Mouse (Mus musculus) stomach, embryonic 16.5 days (tissue): ENCODE measurements at regions not wholly inside any gene's neighbourhood (a gene's known extent, or its start where the extent isn't known, plus 50 kb on each side); places are given as distances from the start of the nearest gene placed in this dataset.

Source experiments
- ATAC-seq: fragments of 200-750 bp; cut with Nextera tagmentation; 2 replicates; pipeline ENCODE4 v1.8.0; 2017; ENCODE audit warnings: moderate number of reproducible peaks, moderate TSS enrichment; ENCODE audit not compliant: insufficient read depth, low FRiP score
- H3K27ac ChIP-seq: fragments of 300-500 bp; sonication (generic); 2 replicates; pipeline ENCODE4 v1.5.1; 2014; ENCODE audit warnings: low read length
- H3K27me3 ChIP-seq: fragments of 300-500 bp; sonication (generic); 2 replicates; pipeline ENCODE4 v1.6.1; 2014; ENCODE audit warnings: low read length, control low read depth, mixed read lengths; ENCODE audit not compliant: control insufficient read depth, insufficient read depth
- H3K36me3 ChIP-seq: fragments of 300-500 bp; sonication (generic); 2 replicates; pipeline ENCODE4 v1.6.1; 2014; ENCODE audit warnings: low read length; ENCODE audit not compliant: control insufficient read depth, insufficient read depth
- H3K4me1 ChIP-seq: fragments of 300-500 bp; sonication (generic); 2 replicates; pipeline ENCODE4 v1.6.1; 2014; ENCODE audit warnings: low read length, control low read depth, mixed read lengths; ENCODE audit not compliant: control insufficient read depth, insufficient read depth
- H3K4me2 ChIP-seq: fragments of 300-500 bp; sonication (generic); 2 replicates; pipeline ENCODE4 v1.6.1; 2014; ENCODE audit warnings: low read depth, low read length, mixed read lengths
- H3K4me3 ChIP-seq: fragments of 300-500 bp; sonication (generic); replicated peaks from 2 replicates; pipeline ENCODE4 v1.5.1; 2014; ENCODE audit warnings: mild to moderate bottlenecking, low read length
- H3K9ac ChIP-seq: fragments of 300-500 bp; sonication (generic); 2 replicates; pipeline ENCODE4 v1.6.1; 2014; ENCODE audit warnings: low read length
- H3K9me3 ChIP-seq: fragments of 300-500 bp; sonication (generic); replicated peaks from 2 replicates; pipeline ENCODE4 v1.6.1; 2016; ENCODE audit warnings: low read length, control low read depth; ENCODE audit not compliant: control insufficient read depth
- WGBS: fragments of 180-500 bp; shearing (Covaris S2); extraction: QIAGEN DNeasy Blood & Tissue Kit; methylation state at CpG from one replicate; pipeline ENCODE4 v1.1.7; 2014; 5-methylcytosine and 5-hydroxymethylcytosine counted together

- no peak overlapping the region for H3K4me3 ChIP-seq
- no peak overlapping the region for H3K27ac ChIP-seq
- H3K27me3 ChIP-seq, result no peaks in the 10 kb centered on the region
- WGBS, result 69% methylated on average over 23 of the region's 26 CpGs
- no peak; the same call in 1 of the 2 replicates for ATAC-seq
- H3K36me3 ChIP-seq, result no peaks in the 10 kb centered on the region
- peak overlapping the region; percentile 26; the same call in 1 of the 2 replicates for H3K9ac ChIP-seq
- H3K4me1 ChIP-seq, result peaks cover 10% of the 10 kb centered on the region
- H3K9me3 ChIP-seq, result no peaks in the 10 kb centered on the region
- no peak overlapping the region for H3K4me2 ChIP-seq
Measured at GRCm38 (mm10) chr5:111601711-111602521, 131.8 kb upstream of the Gm26897 start.

GRCm38 (mm10) chr5:111613687-111614086 lies 120.0 kb upstream of the Gm26897 start:
- H3K27me3 ChIP-seq, result no peaks in the 10 kb centered on the region
- WGBS, result 56% methylated on average over 1 of the region's 1 CpGs
- no peak for ATAC-seq
- no peak overlapping the region for H3K4me3 ChIP-seq
- no peak overlapping the region for H3K4me2 ChIP-seq
- H3K9ac ChIP-seq, result no peak overlapping the region
- no peaks in the 10 kb centered on the region for H3K36me3 ChIP-seq
- no peak overlapping the region for H3K27ac ChIP-seq
- H3K9me3 ChIP-seq, result no peaks in the 10 kb centered on the region
- H3K4me1 ChIP-seq, result no peaks in the 10 kb centered on the region

GRCm38 (mm10) chr5:111619974-111620373 lies 113.8 kb upstream of the Gm26897 start:
- Histone ChIP-seq H3K4me1 (peaks cover 2% of the 10 kb centered on the region; the same call in 1 of the 2 replicates), H3K4me2 (no peak overlapping the region), H3K27ac (peak overlapping the region; percentile 75), H3K27me3 (no peaks in the 10 kb centered on the region), H3K9ac (peak overlapping the region; percentile 50; the same call in 1 of the 2 replicates), H3K9me3 (no peaks in the 10 kb centered on the region), H3K4me3 (no peak overlapping the region), H3K36me3 (no peaks in the 10 kb centered on the region)
- WGBS, result 28% methylated on average over 9 of the region's 9 CpGs
- peak; percentile 81 for ATAC-seq

- peak overlapping the region; percentile 75 for H3K27ac ChIP-seq
- no peaks in the 10 kb centered on the region for H3K36me3 ChIP-seq
- no peak for ATAC-seq
- no peak overlapping the region for H3K4me3 ChIP-seq
- H3K27me3 ChIP-seq, result no peaks in the 10 kb centered on the region
- no peak overlapping the region for H3K4me2 ChIP-seq
- peaks cover 2% of the 10 kb centered on the region; the same call in 1 of the 2 replicates for H3K4me1 ChIP-seq
- WGBS, result 64% methylated on average over 6 of the region's 6 CpGs
- H3K9ac ChIP-seq, result no peak overlapping the region
- no peaks in the 10 kb centered on the region for H3K9me3 ChIP-seq
Measured at GRCm38 (mm10) chr5:111620626-111621025, 113.1 kb upstream of the Gm26897 start.

GRCm38 (mm10) chr5:111622481-111622880 lies 111.2 kb upstream of the Gm26897 start:
- H3K4me3 ChIP-seq, result no peak overlapping the region
- no peak overlapping the region for H3K27ac ChIP-seq
- H3K36me3 ChIP-seq, result no peaks in the 10 kb centered on the region
- 70% methylated on average over 5 of the region's 5 CpGs for WGBS
- ATAC-seq, result no peak
- no peaks in the 10 kb centered on the region for H3K27me3 ChIP-seq
- peaks cover 2% of the 10 kb centered on the region; the same call in 1 of the 2 replicates for H3K4me1 ChIP-seq
- no peaks in the 10 kb centered on the region for H3K9me3 ChIP-seq
- H3K4me2 ChIP-seq, result no peak overlapping the region
- H3K9ac ChIP-seq, result no peak overlapping the region

GRCm38 (mm10) chr5:111626273-111626798 lies 107.4 kb upstream of the Gm26897 start:
- Histone ChIP-seq H3K9me3 (no peaks in the 10 kb centered on the region), H3K27me3 (no peaks in the 10 kb centered on the region), H3K36me3 (no peaks in the 10 kb centered on the region), H3K9ac (no peak overlapping the region), H3K4me1 (peaks cover 4% of the 10 kb centered on the region), H3K27ac (no peak overlapping the region), H3K4me3 (no peak overlapping the region), H3K4me2 (no peak overlapping the region)
- no peak for ATAC-seq
- WGBS, result 34% methylated on average over 6 of the region's 6 CpGs

- peaks cover 13% of the 10 kb centered on the region for H3K4me1 ChIP-seq
- ATAC-seq, result no peak
- no peak overlapping the region for H3K27ac ChIP-seq
- H3K27me3 ChIP-seq, result no peaks in the 10 kb centered on the region
- H3K9ac ChIP-seq, result no peak overlapping the region
- H3K4me3 ChIP-seq, result no peak overlapping the region
- H3K36me3 ChIP-seq, result no peaks in the 10 kb centered on the region
- H3K9me3 ChIP-seq, result no peaks in the 10 kb centered on the region
- H3K4me2 ChIP-seq, result no peak overlapping the region
- WGBS, result 89% methylated on average over 3 of the region's 3 CpGs
Measured at GRCm38 (mm10) chr5:111630313-111630844, 103.3 kb upstream of the Gm26897 start.

GRCm38 (mm10) chr5:111631572-111632161 lies 102.1 kb upstream of the Gm26897 start:
- peak; percentile 74; the same call in 1 of the 2 replicates for ATAC-seq
- no peaks in the 10 kb centered on the region for H3K9me3 ChIP-seq
- H3K4me1 ChIP-seq, result peaks cover 13% of the 10 kb centered on the region
- H3K4me2 ChIP-seq, result peak overlapping the region; percentile 11
- H3K36me3 ChIP-seq, result no peaks in the 10 kb centered on the region
- no peak overlapping the region for H3K4me3 ChIP-seq
- H3K27ac ChIP-seq, result peak overlapping the region; percentile 89
- H3K27me3 ChIP-seq, result no peaks in the 10 kb centered on the region
- peak overlapping the region; percentile 52 for H3K9ac ChIP-seq
- 24% methylated on average over 18 of the region's 18 CpGs for WGBS

- no peak overlapping the region for H3K27ac ChIP-seq
- no peaks in the 10 kb centered on the region for H3K9me3 ChIP-seq
- H3K27me3 ChIP-seq, result no peaks in the 10 kb centered on the region
- H3K36me3 ChIP-seq, result no peaks in the 10 kb centered on the region
- 59% methylated on average over 5 of the region's 5 CpGs for WGBS
- no peak overlapping the region for H3K9ac ChIP-seq
- no peak overlapping the region for H3K4me3 ChIP-seq
- peaks cover 22% of the 10 kb centered on the region for H3K4me1 ChIP-seq
- ATAC-seq, result no peak
- H3K4me2 ChIP-seq, result no peak overlapping the region
Measured at GRCm38 (mm10) chr5:111635092-111635491, 98.6 kb upstream of the Gm26897 start.
